In the genomic region with DNA sequence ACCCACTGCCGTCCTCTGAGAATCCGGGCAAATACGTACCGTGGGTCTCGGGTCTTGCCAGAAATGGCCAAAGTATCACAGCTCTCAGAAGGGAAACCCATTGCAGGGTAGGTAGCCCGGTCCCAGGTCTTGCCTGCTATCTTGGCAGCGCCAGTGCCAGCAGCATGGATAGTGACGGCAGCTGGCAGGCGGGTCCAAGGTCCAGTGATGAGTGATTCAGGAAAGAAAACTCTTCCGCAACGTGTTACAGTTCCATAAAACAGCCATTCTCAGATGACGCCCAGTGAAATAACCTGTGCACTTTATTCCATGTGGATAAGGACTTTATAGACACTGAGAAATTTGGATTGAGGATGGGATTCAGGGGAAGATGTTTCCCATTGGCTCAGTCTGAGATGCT, we compare ENCODE assay signal across 27 mouse cellular contexts.
A peak's percentile ranks its signal among the peaks of the same experiment; 100 is the strongest.
DNase-seq lines count a peak whose midpoint lies in the region; ATAC-seq and TF ChIP-seq lines count a peak whose summit lies in the region.
"Had no signal": no experiment of that assay in that cellular context is flagged by ENCODE, and none has a peak within 500 bp of the region (broad histone marks: within the 10 kb centered on the region; RNA-seq: fewer than 3 reads in every experiment).

No protein-coding gene starts in this region.

- no peaks in the 10 kb centered on the region for H3K9me3 ChIP-seq in intestine, postnatal 0 days (ENCODE audit: control insufficient read depth)
- H3K9me3 ChIP-seq in stomach, postnatal 0 days (ENCODE audit: control insufficient read depth, low read length) = no peaks in the 10 kb centered on the region
- H3K9me3 ChIP-seq: embryonic facial prominence, embryonic 12.5 days; embryonic facial prominence, embryonic 15.5 days; heart, embryonic 12.5 days; heart, embryonic 15.5 days had no signal

- H3K27me3 ChIP-seq in intestine, postnatal 0 days (replicated peaks; ENCODE audit: control insufficient read depth, insufficient read depth, low read length) = no peaks in the 10 kb centered on the region
- no peaks in the 10 kb centered on the region for H3K27me3 ChIP-seq in stomach, postnatal 0 days (ENCODE audit: control insufficient read depth, insufficient read depth, low read length)
- H3K27me3 ChIP-seq: embryonic facial prominence, embryonic 12.5 days; embryonic facial prominence, embryonic 15.5 days; heart, embryonic 12.5 days; heart, embryonic 15.5 days had no signal

- peak; percentile 17 for DNase-seq in adrenal gland, adult 2 months
- DNase-seq in adrenal gland, postnatal 4 days (ENCODE audit: low spot score in 2 of 2) = no peak
- peak; percentile 16 for DNase-seq in adrenal gland, postnatal 25 days
- DNase-seq in adrenal gland, adult (ENCODE audit: inconsistent age in 2 of 2, low spot score in 1 of 2) = no peak
- peak; percentile 8 to 46 for DNase-seq in adrenal gland, postnatal 36 days
- DNase-seq in stomach, postnatal 0 days (ENCODE audit: low spot score) = no peak
- DNase-seq in B cell, adult 2 months = no peak
- DNase-seq: cerebellum, adult 11 months; cerebellum, adult 2 months; cerebellum, adult 9-11 months; cerebellum, postnatal 25 days; forebrain, postnatal 0 days; gastrocnemius, adult 2 months; gastrocnemius, postnatal 14 days; heart, adult 18-20 months; heart, postnatal 10 days; heart, postnatal 36 days; kidney, adult 8-10 months had no signal

- ATAC-seq in intestine, postnatal 0 days = peak; percentile 94
- no peak for ATAC-seq in stomach, postnatal 0 days (ENCODE audit: low FRiP score, low TSS enrichment)
- ATAC-seq: forebrain, embryonic 14.5 days; forebrain, postnatal 0 days; hindbrain, postnatal 0 days; inflammation-experienced regulatory T-cells, adult 6 months had no signal

- TF ChIP-seq CTCF in intestine, postnatal 0 days (IDR thresholded peaks at IDR 0.05; ENCODE audit: low read depth) = no peak
- no peak for TF ChIP-seq CTCF in stomach, postnatal 0 days (IDR thresholded peaks at IDR 0.05; ENCODE audit: low read depth)

- H3K4me2 ChIP-seq in intestine, postnatal 0 days (replicated peaks; ENCODE audit: low read depth) = no peak overlapping the region
- H3K4me2 ChIP-seq in stomach, postnatal 0 days (replicated peaks; ENCODE audit: low read depth) = no peak overlapping the region
- H3K4me2 ChIP-seq: embryonic facial prominence, embryonic 12.5 days; embryonic facial prominence, embryonic 15.5 days; heart, embryonic 12.5 days; heart, embryonic 15.5 days; hindbrain, embryonic 14.5 days had no signal

- 63% methylated on average over 12 of the region's 12 CpGs for WGBS in intestine, postnatal 0 days
- 91% methylated on average over 12 of the region's 12 CpGs for WGBS in stomach, postnatal 0 days

- H3K4me3 ChIP-seq in intestine, postnatal 0 days (ENCODE audit: low read depth, low read length) = no peak overlapping the region
- no peak overlapping the region for H3K4me3 ChIP-seq in stomach, postnatal 0 days (ENCODE audit: low read depth, low read length)
- H3K4me3 ChIP-seq: embryonic facial prominence, embryonic 12.5 days; embryonic facial prominence, embryonic 15.5 days; gastrocnemius, adult 2 months; heart, embryonic 12.5 days; heart, embryonic 15.5 days had no signal

- H3K9ac ChIP-seq in intestine, postnatal 0 days (ENCODE audit: low read depth, low read length) = no peak overlapping the region
- no peak overlapping the region for H3K9ac ChIP-seq in stomach, postnatal 0 days (ENCODE audit: low read length)
- H3K9ac ChIP-seq: embryonic facial prominence, embryonic 12.5 days; embryonic facial prominence, embryonic 15.5 days; forebrain, postnatal 0 days; heart, embryonic 12.5 days; heart, embryonic 15.5 days; hindbrain, embryonic 14.5 days had no signal

- no peaks in the 10 kb centered on the region for H3K4me1 ChIP-seq in intestine, postnatal 0 days (replicated peaks; ENCODE audit: control insufficient read depth, insufficient read depth, low read length)
- no peaks in the 10 kb centered on the region for H3K4me1 ChIP-seq in stomach, postnatal 0 days (replicated peaks; ENCODE audit: control insufficient read depth, insufficient read depth)
- H3K4me1 ChIP-seq: embryonic facial prominence, embryonic 12.5 days; embryonic facial prominence, embryonic 15.5 days; heart, embryonic 12.5 days; heart, embryonic 15.5 days had no signal

- no peak for TF ChIP-seq EP300 in stomach, postnatal 0 days (optimal IDR thresholded peaks at IDR 0.05)

- no peaks in the 10 kb centered on the region for H3K36me3 ChIP-seq in intestine, postnatal 0 days (ENCODE audit: control insufficient read depth, insufficient read depth)
- no peaks in the 10 kb centered on the region for H3K36me3 ChIP-seq in stomach, postnatal 0 days (ENCODE audit: control insufficient read depth, insufficient read depth, low read length)
- H3K36me3 ChIP-seq: embryonic facial prominence, embryonic 12.5 days; embryonic facial prominence, embryonic 15.5 days; heart, embryonic 12.5 days; heart, embryonic 15.5 days had no signal

- H3K27ac ChIP-seq in intestine, postnatal 0 days (ENCODE audit: low read depth, low read length) = no peak overlapping the region
- no peak overlapping the region for H3K27ac ChIP-seq in stomach, postnatal 0 days (replicated peaks)
- H3K27ac ChIP-seq: embryonic facial prominence, embryonic 12.5 days; embryonic facial prominence, embryonic 15.5 days; gastrocnemius, adult 2 months; heart, embryonic 15.5 days; hindbrain, embryonic 14.5 days; hindbrain, postnatal 0 days had no signal

Comparison
In these comparisons a context has a peak if more than half of its experiments do, and no peak if none do; other contexts are left out.
1. DNase-seq: peak in adrenal gland, adult 2 months (single experiment), adrenal gland, postnatal 25 days (single experiment) and adrenal gland, postnatal 36 days (2 of 2); none in adrenal gland, postnatal 4 days (0 of 2), adrenal gland, adult (0 of 2), stomach, postnatal 0 days (single experiment) and B cell, adult 2 months (0 of 2).